1 mouse cellular context compared by ENCODE assay signal in genomic region chr5:122102476-122103050, GRCm38 (mm10).
TF ChIP-seq lines count a peak whose summit lies in the region.

No protein-coding gene starts in this region.

TF ChIP-seq in CH12.LX, 34 proteins besides CTCF, POLR2A, EP300 and RAD21:
- no peak for TF ChIP-seq GABPA (IDR thresholded peaks at IDR 0.05; ENCODE audit: insufficient replicate concordance, low read depth, low read length)
- no peak for TF ChIP-seq MYC (IDR thresholded peaks at IDR 0.05; ENCODE audit: low read depth, low read length)
- TF ChIP-seq ZKSCAN1 (IDR thresholded peaks at IDR 0.05; ENCODE audit: borderline replicate concordance, low read depth, low read length), result no peak
- no peak for TF ChIP-seq HCFC1 (IDR thresholded peaks at IDR 0.05; ENCODE audit: low read depth, low read length)
- TF ChIP-seq SIN3A (IDR thresholded peaks at IDR 0.05; ENCODE audit: low read length), result no peak
- TF ChIP-seq CHD2 (IDR thresholded peaks at IDR 0.05; ENCODE audit: low read length), result no peak
- TF ChIP-seq MAFK (IDR thresholded peaks at IDR 0.05; ENCODE audit: insufficient replicate concordance, low read length), result no peak
- TF ChIP-seq MAZ (IDR thresholded peaks at IDR 0.05; ENCODE audit: low read depth, low read length), result no peak
- no peak for TF ChIP-seq TCF12 (IDR thresholded peaks at IDR 0.05; ENCODE audit: low read depth, low read length)
- TF ChIP-seq ELF1 (IDR thresholded peaks at IDR 0.05; ENCODE audit: low read depth, low read length), result no peak
- TF ChIP-seq ZMIZ1 (IDR thresholded peaks at IDR 0.05; ENCODE audit: low read depth, low read length), result no peak
- TF ChIP-seq RCOR1 (conservative IDR thresholded peaks at IDR 0.05; ENCODE audit: low read depth, low read length), result no peak
- TF ChIP-seq USF2 (conservative IDR thresholded peaks at IDR 0.05; ENCODE audit: low read depth, low read length), result no peak
- TF ChIP-seq ZNF384 (IDR thresholded peaks at IDR 0.05; ENCODE audit: low read depth, low read length), result no peak
- no peak for TF ChIP-seq UBTF (IDR thresholded peaks at IDR 0.05; ENCODE audit: low read depth, low read length)
- no peak for TF ChIP-seq NRF1 (IDR thresholded peaks at IDR 0.05; ENCODE audit: low read depth, low read length)
- TF ChIP-seq CHD1 (IDR thresholded peaks at IDR 0.05; ENCODE audit: low read depth, low read length), result no peak
- TF ChIP-seq ZC3H11A (IDR thresholded peaks at IDR 0.05; ENCODE audit: low read depth, low read length), result no peak
- no peak for TF ChIP-seq JUN (IDR thresholded peaks at IDR 0.05; ENCODE audit: insufficient read depth, low read depth, low read length)
- TF ChIP-seq KAT2A (IDR thresholded peaks at IDR 0.05; ENCODE audit: insufficient replicate concordance, low read length), result no peak
